In genomic region chr13:52255697-52256096, GRCm38 (mm10) we compare ENCODE assay signal across 9 mouse cellular contexts.
A peak's percentile ranks its signal among the peaks of the same experiment; 100 is the strongest.
DNase-seq lines count a peak whose midpoint lies in the region; ATAC-seq and TF ChIP-seq lines count a peak whose summit lies in the region.
"Had no signal": no experiment of that assay in that cellular context is flagged by ENCODE, and none has a peak within 500 bp of the region (broad histone marks: within the 10 kb centered on the region; RNA-seq: fewer than 3 reads in every experiment).

No protein-coding gene starts in this region.

- WGBS in heart, adult 2 months, result 75% methylated on average over 5 of the region's 5 CpGs
- 66% methylated on average over 5 of the region's 5 CpGs for WGBS in lung, postnatal 0 days
- 73% methylated on average over 5 of the region's 5 CpGs for WGBS in liver, postnatal 0 days (ENCODE audit: insufficient replicate concordance)

- TF ChIP-seq EP300 in heart, adult 2 months (IDR thresholded peaks at IDR 0.05; ENCODE audit: insufficient read depth, low read depth, low read length), result no peak
- no peak for TF ChIP-seq EP300 in lung, postnatal 0 days (IDR thresholded peaks at IDR 0.05)
- no peak for TF ChIP-seq EP300 in MEL (IDR thresholded peaks at IDR 0.05; ENCODE audit: low read depth in 1 of 2, low read length in 2 of 2)
- TF ChIP-seq EP300 in liver, postnatal 0 days (IDR thresholded peaks at IDR 0.05; ENCODE audit: low read depth), result no peak

- no peak overlapping the region for H3K4me2 ChIP-seq in lung, postnatal 0 days (replicated peaks; ENCODE audit: low read depth, low read length)
- H3K4me2 ChIP-seq in liver, postnatal 0 days (ENCODE audit: low read depth, low read length), result no peak overlapping the region
- H3K4me2 ChIP-seq: forebrain, embryonic 13.5 days had no signal

- no peak for DNase-seq in heart, adult 2 months
- no peak for DNase-seq in heart, postnatal 36 days
- DNase-seq in lung, postnatal 0 days (ENCODE audit: low spot score), result no peak
- no peak for DNase-seq in lung, postnatal 10 days
- peak; percentile 18 for DNase-seq in MEL (ENCODE audit: low read depth, low spot score)
- DNase-seq in liver, postnatal 0 days, result peak; percentile 35
- no peak for DNase-seq in spleen, adult 18-20 months

- TF ChIP-seq POLR2A in heart, adult 2 months (IDR thresholded peaks at IDR 0.05; ENCODE audit: insufficient read depth, low read depth, low read length), result no peak
- TF ChIP-seq POLR2A in MEL (IDR thresholded peaks at IDR 0.05; ENCODE audit: control insufficient read depth in 1 of 2, insufficient read depth in 1 of 2, low read depth in 1 of 2, low read length in 2 of 2, poor library complexity in 1 of 2), result no peak

- no peak for ATAC-seq in lung, postnatal 0 days
- no peak for ATAC-seq in liver, postnatal 0 days
- no peak for ATAC-seq in inflammation-experienced regulatory T-cells, adult 6 months
- ATAC-seq: forebrain, embryonic 13.5 days had no signal

- H3K9me3 ChIP-seq in lung, postnatal 0 days (ENCODE audit: low read length), result no peaks in the 10 kb centered on the region
- no peaks in the 10 kb centered on the region for H3K9me3 ChIP-seq in MEL (replicated peaks; ENCODE audit: insufficient read depth, low read length)
- no peaks in the 10 kb centered on the region for H3K9me3 ChIP-seq in liver, postnatal 0 days (ENCODE audit: low read length)
- H3K9me3 ChIP-seq: forebrain, embryonic 13.5 days had no signal

- no peak overlapping the region for H3K9ac ChIP-seq in heart, adult 2 months (ENCODE audit: low read depth, low read length)
- no peak overlapping the region for H3K9ac ChIP-seq in lung, postnatal 0 days (replicated peaks; ENCODE audit: low read depth)
- H3K9ac ChIP-seq in MEL (ENCODE audit: control insufficient read depth, low read depth, low read length, poor library complexity, severe bottlenecking), result no peak overlapping the region
- no peak overlapping the region for H3K9ac ChIP-seq in liver, postnatal 0 days (replicated peaks)
- H3K9ac ChIP-seq: forebrain, embryonic 13.5 days had no signal

- intact Hi-C loops in heart, adult 2 months (cut with DNase I), result no loop called here
- intact Hi-C loops in heart, postnatal 36 days (cut with DNase I), result no loop called here

- H3K27me3 ChIP-seq in heart, adult 2 months (ENCODE audit: control insufficient read depth, insufficient read depth, low read length), result no peaks in the 10 kb centered on the region
- no peaks in the 10 kb centered on the region for H3K27me3 ChIP-seq in lung, postnatal 0 days (replicated peaks; ENCODE audit: insufficient read depth, low read length)
- H3K27me3 ChIP-seq in MEL (ENCODE audit: control insufficient read depth in 1 of 2, insufficient read depth in 2 of 2, low read length in 2 of 2), result no peaks in the 10 kb centered on the region
- no peaks in the 10 kb centered on the region for H3K27me3 ChIP-seq in liver, postnatal 0 days (ENCODE audit: insufficient read depth, low read length)

- no peaks in the 10 kb centered on the region for H3K36me3 ChIP-seq in heart, adult 2 months (ENCODE audit: control insufficient read depth, insufficient read depth, low read length)
- no peaks in the 10 kb centered on the region for H3K36me3 ChIP-seq in lung, postnatal 0 days (ENCODE audit: insufficient read depth, low read length)
- H3K36me3 ChIP-seq in MEL (ENCODE audit: control insufficient read depth in 1 of 2, insufficient read depth in 2 of 2, low read length in 2 of 2), result no peaks in the 10 kb centered on the region
- no peaks in the 10 kb centered on the region for H3K36me3 ChIP-seq in liver, postnatal 0 days (replicated peaks; ENCODE audit: insufficient read depth, low read length)

- no peak overlapping the region for H3K4me3 ChIP-seq in heart, adult 2 months
- no peak overlapping the region for H3K4me3 ChIP-seq in lung, postnatal 0 days (ENCODE audit: low read depth, low read length)
- H3K4me3 ChIP-seq in MEL (ENCODE audit: control insufficient read depth in 1 of 2, insufficient read depth in 1 of 2, low read depth in 2 of 2, low read length in 2 of 2), result no peak overlapping the region
- H3K4me3 ChIP-seq in liver, postnatal 0 days (ENCODE audit: low read depth, low read length), result no peak overlapping the region
- H3K4me3 ChIP-seq: forebrain, embryonic 13.5 days had no signal

- peak; percentile 57 for TF ChIP-seq CTCF in heart, adult 2 months (IDR thresholded peaks at IDR 0.05)
- TF ChIP-seq CTCF in lung, postnatal 0 days (IDR thresholded peaks at IDR 0.05), result peak; percentile 55
- TF ChIP-seq CTCF in MEL (IDR thresholded peaks at IDR 0.05 in 2 of 3, conservative IDR thresholded peaks at IDR 0.05 in 1 of 3; ENCODE audit: control insufficient read depth in 1 of 3, insufficient read depth in 1 of 3, low read depth in 2 of 3, low read length in 3 of 3, poor library complexity in 1 of 3, severe bottlenecking in 1 of 3), result peak; percentile 51 to 55 (median 53)
- peak; percentile 52 for TF ChIP-seq CTCF in liver, postnatal 0 days (IDR thresholded peaks at IDR 0.05; ENCODE audit: low read depth)

- H3K79me2 ChIP-seq in heart, adult 2 months (replicated peaks; ENCODE audit: control insufficient read depth, insufficient read depth, low read length), result no peaks in the 10 kb centered on the region
- H3K79me2 ChIP-seq in MEL (ENCODE audit: control insufficient read depth, insufficient read depth, low read length, poor library complexity), result no peaks in the 10 kb centered on the region

- H3K27ac ChIP-seq in heart, adult 2 months, result no peak overlapping the region
- no peak overlapping the region for H3K27ac ChIP-seq in lung, postnatal 0 days (ENCODE audit: low read length)
- H3K27ac ChIP-seq in MEL (ENCODE audit: control insufficient read depth, low read depth, low read length), result no peak overlapping the region
- no peak overlapping the region for H3K27ac ChIP-seq in liver, postnatal 0 days (ENCODE audit: low read depth)
- H3K27ac ChIP-seq: forebrain, embryonic 13.5 days had no signal

- peak; percentile 6 for TF ChIP-seq RAD21 in MEL (IDR thresholded peaks at IDR 0.05; ENCODE audit: low read depth, low read length)

- H3K4me1 ChIP-seq in heart, adult 2 months (ENCODE audit: control insufficient read depth, insufficient read depth, low read length), result no peaks in the 10 kb centered on the region
- H3K4me1 ChIP-seq in lung, postnatal 0 days (ENCODE audit: insufficient read depth, low read depth, low read length), result no peaks in the 10 kb centered on the region
- no peaks in the 10 kb centered on the region for H3K4me1 ChIP-seq in MEL (ENCODE audit: control insufficient read depth in 1 of 2, insufficient read depth in 2 of 2, low read length in 2 of 2)
- H3K4me1 ChIP-seq in liver, postnatal 0 days (ENCODE audit: insufficient read depth), result no peaks in the 10 kb centered on the region
- H3K4me1 ChIP-seq: forebrain, embryonic 13.5 days had no signal

TF ChIP-seq in MEL, 35 proteins besides CTCF, POLR2A, EP300 and RAD21:
- TF ChIP-seq SMC3 (IDR thresholded peaks at IDR 0.05; ENCODE audit: low read depth, low read length) (peak; percentile 50), JUND (IDR thresholded peaks at IDR 0.05; ENCODE audit: low read depth, low read length) (no peak)

Comparison
In these comparisons a context has a peak if more than half of its experiments do, and no peak if none do; other contexts are left out.
1. DNase-seq: peak in MEL (single experiment) and liver, postnatal 0 days (single experiment); none in heart, adult 2 months (0 of 2), heart, postnatal 36 days (0 of 2), lung, postnatal 0 days (single experiment), lung, postnatal 10 days (single experiment) and spleen, adult 18-20 months (0 of 2).
2. Peak in every context shown above with its lines, with median percentiles within 50 percentile points of each other: CTCF ChIP-seq.